ENCODE assay signal across 8 mouse cellular contexts in genomic region chr8:71397701-71398100, GRCm38 (mm10). TPM values are rescaled to one million over a fixed set of nuclear protein-coding genes. Genes with fewer than 3 reads are reported as not detected.
DNase-seq lines count a peak whose midpoint lies in the region; ATAC-seq and TF ChIP-seq lines count a peak whose summit lies in the region.

No protein-coding gene starts in this region.

- peaks cover 21% of the 10 kb centered on the region for H3K36me3 ChIP-seq in limb, embryonic 13.5 days
- H3K36me3 ChIP-seq in stomach, postnatal 0 days (ENCODE audit: control insufficient read depth, insufficient read depth, low read length), result peaks cover 6% of the 10 kb centered on the region; the same call in 1 of the 2 replicates

- H3K9ac ChIP-seq in limb, embryonic 13.5 days, result peak overlapping the region; percentile 81
- H3K9ac ChIP-seq in stomach, postnatal 0 days (ENCODE audit: low read length), result no peak overlapping the region

- H3K9me3 ChIP-seq in limb, embryonic 13.5 days, result no peaks in the 10 kb centered on the region
- no peaks in the 10 kb centered on the region for H3K9me3 ChIP-seq in stomach, postnatal 0 days (ENCODE audit: control insufficient read depth, low read length)

- no peak for ATAC-seq in limb, embryonic 13.5 days (ENCODE audit: low FRiP score, low read depth)
- ATAC-seq in stomach, postnatal 0 days (ENCODE audit: low FRiP score, low TSS enrichment), result no peak

- peaks cover 12% of the 10 kb centered on the region for H3K4me1 ChIP-seq in limb, embryonic 13.5 days
- H3K4me1 ChIP-seq in stomach, postnatal 0 days (replicated peaks; ENCODE audit: control insufficient read depth, insufficient read depth), result peaks cover 5% of the 10 kb centered on the region; the same call in 1 of the 2 replicates

- 86% methylated on average over 12 of the region's 12 CpGs for WGBS in limb, embryonic 13.5 days
- 83% methylated on average over 12 of the region's 12 CpGs for WGBS in stomach, postnatal 0 days

- H3K4me2 ChIP-seq in limb, embryonic 13.5 days (replicated peaks), result peak overlapping the region; percentile 84
- peak overlapping the region; percentile 80 for H3K4me2 ChIP-seq in stomach, postnatal 0 days (replicated peaks; ENCODE audit: low read depth)

- DNase-seq in cerebellum, adult 9-11 months, result peak; percentile 62
- DNase-seq in cerebellum, postnatal 14 days, result no peak
- peak; percentile 21 for DNase-seq in thymus, postnatal 4 days
- no peak for DNase-seq in thymus, postnatal 0 days (ENCODE audit: low spot score)
- no peak for DNase-seq in stomach, postnatal 0 days (ENCODE audit: low spot score)
- no peak for DNase-seq in gastrocnemius, postnatal 25 days
- no peak for DNase-seq in cerebellum, adult 11-12 months

- no peak for TF ChIP-seq CTCF in stomach, postnatal 0 days (IDR thresholded peaks at IDR 0.05; ENCODE audit: low read depth)

- H3K27ac ChIP-seq in limb, embryonic 13.5 days, result no peak overlapping the region
- H3K27ac ChIP-seq in stomach, postnatal 0 days (replicated peaks), result no peak overlapping the region

- H3K27me3 ChIP-seq in limb, embryonic 13.5 days, result no peaks in the 10 kb centered on the region
- no peaks in the 10 kb centered on the region for H3K27me3 ChIP-seq in stomach, postnatal 0 days (ENCODE audit: control insufficient read depth, insufficient read depth, low read length)

- no peak for TF ChIP-seq EP300 in stomach, postnatal 0 days (optimal IDR thresholded peaks at IDR 0.05)

- H3K4me3 ChIP-seq in limb, embryonic 13.5 days, result peak overlapping the region; percentile 85
- H3K4me3 ChIP-seq in stomach, postnatal 0 days (ENCODE audit: low read depth, low read length), result peak overlapping the region; percentile 67

RNA-seq across cellular contexts. Expression of gene Babam1, which starts 1.0 kb away (rescaled TPM):
- polyA plus RNA-seq in thymus, postnatal 0 days (2015; fragmentation: Nextera tagmentation; extraction: Ambion mirVana), result 83.2 and 87.4 TPM in 2 replicates
- 93.1 and 99.7 TPM in 2 replicates for polyA plus RNA-seq in limb, embryonic 13.5 days (2015; fragmentation: Nextera tagmentation; extraction: Ambion mirVana)
- polyA plus RNA-seq in stomach, postnatal 0 days (2015; fragmentation: Nextera tagmentation; extraction: Ambion mirVana), result 54.7 and 61.7 TPM in 2 replicates
- 10 to 100 TPM; 59.2 to 71.2 TPM for total RNA-seq in gastrocnemius, postnatal 25 days (2021)

RNA-seq across cellular contexts. Expression of gene Ushbp1, which starts 2.1 kb away (rescaled TPM):
- polyA plus RNA-seq in thymus, postnatal 0 days (2015; fragmentation: Nextera tagmentation; extraction: Ambion mirVana), result 4.7 and 5.1 TPM in 2 replicates
- 8.1 and 8.2 TPM in 2 replicates for polyA plus RNA-seq in limb, embryonic 13.5 days (2015; fragmentation: Nextera tagmentation; extraction: Ambion mirVana)
- 4.1 and 4.5 TPM in 2 replicates for polyA plus RNA-seq in stomach, postnatal 0 days (2015; fragmentation: Nextera tagmentation; extraction: Ambion mirVana)
- total RNA-seq in gastrocnemius, postnatal 25 days (2021), result 1 to 10 TPM; 5.5 to 9.9 TPM

RNA-seq across cellular contexts. Expression of gene Ankle1, which starts 8.1 kb away (rescaled TPM):
- 15.3 and 25.1 TPM in 2 replicates for polyA plus RNA-seq in thymus, postnatal 0 days (2015; fragmentation: Nextera tagmentation; extraction: Ambion mirVana)
- 40.7 and 41.9 TPM in 2 replicates for polyA plus RNA-seq in limb, embryonic 13.5 days (2015; fragmentation: Nextera tagmentation; extraction: Ambion mirVana)
- polyA plus RNA-seq in stomach, postnatal 0 days (2015; fragmentation: Nextera tagmentation; extraction: Ambion mirVana), result 5.0 and 6.4 TPM in 2 replicates
- total RNA-seq in gastrocnemius, postnatal 25 days (2021), result under 1 TPM; 0.20 to 0.29 TPM

RNA-seq across cellular contexts. Expression of gene Nr2f6, which starts 15.9 kb away (rescaled TPM):
- polyA plus RNA-seq in thymus, postnatal 0 days (2015; fragmentation: Nextera tagmentation; extraction: Ambion mirVana), result 17.7 and 18.4 TPM in 2 replicates
- 38.2 and 43.7 TPM in 2 replicates for polyA plus RNA-seq in limb, embryonic 13.5 days (2015; fragmentation: Nextera tagmentation; extraction: Ambion mirVana)
- polyA plus RNA-seq in stomach, postnatal 0 days (2015; fragmentation: Nextera tagmentation; extraction: Ambion mirVana), result 47.0 and 56.1 TPM in 2 replicates
- 10 to 100 TPM; 21.6 to 21.7 TPM for total RNA-seq in gastrocnemius, postnatal 25 days (2021)

RNA-seq across cellular contexts. Expression of gene Ocel1, which starts 26.6 kb away (rescaled TPM):
- polyA plus RNA-seq in thymus, postnatal 0 days (2015; fragmentation: Nextera tagmentation; extraction: Ambion mirVana), result 17.4 and 19.2 TPM in 2 replicates
- polyA plus RNA-seq in limb, embryonic 13.5 days (2015; fragmentation: Nextera tagmentation; extraction: Ambion mirVana), result 3.1 and 4.1 TPM in 2 replicates
- polyA plus RNA-seq in stomach, postnatal 0 days (2015; fragmentation: Nextera tagmentation; extraction: Ambion mirVana), result 8.2 and 9.1 TPM in 2 replicates
- total RNA-seq in gastrocnemius, postnatal 25 days (2021), result 1 to 10 TPM; 6.9 to 8.0 TPM

Comparison
In these comparisons a context has a peak if more than half of its experiments do, and no peak if none do; other contexts are left out.
1. DNase-seq: peak in cerebellum, adult 9-11 months (single experiment) and thymus, postnatal 4 days (single experiment); none in cerebellum, postnatal 14 days (0 of 2), thymus, postnatal 0 days (single experiment), stomach, postnatal 0 days (single experiment), gastrocnemius, postnatal 25 days (single experiment) and cerebellum, adult 11-12 months (single experiment).